Mouse (Mus musculus): Measurements from ENCODE around the gene Ube2ql1. TPM values are rescaled to one million over a fixed set of nuclear protein-coding genes. Genes with fewer than 3 reads are reported as not detected.

The Ube2ql1 gene
- total RNA-seq (2021) = 100 to 1,000 TPM; 189 to 204 TPM

DNA sequence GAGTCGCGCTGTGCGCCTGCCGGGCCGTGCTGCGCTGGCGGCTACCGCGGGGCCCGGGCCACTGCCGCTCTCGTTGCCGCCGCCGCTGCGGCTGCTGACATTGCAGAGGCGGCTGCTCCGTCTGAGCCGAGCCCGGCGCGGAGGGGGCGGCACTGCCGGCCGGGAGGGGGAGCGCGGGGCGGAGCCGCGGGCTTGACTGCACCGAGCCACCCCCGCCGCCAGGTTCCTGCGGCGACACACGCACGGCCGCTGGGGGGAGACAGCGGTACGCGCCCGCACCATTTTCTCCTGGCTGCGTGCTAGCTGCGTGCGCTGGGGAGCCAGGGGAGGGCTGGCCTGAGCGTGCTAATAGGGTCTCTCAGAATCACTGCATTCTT lies at the start of gene Ube2ql1:
Ube2ql1 (minus strand) TSS at position 131 of the 377 bp plus-strand sequence.
- peak; percentile 85 to 95 for DNase-seq (ENCODE audit: extremely low spot score in 1 of 2, low spot score in 1 of 2)

DNA sequence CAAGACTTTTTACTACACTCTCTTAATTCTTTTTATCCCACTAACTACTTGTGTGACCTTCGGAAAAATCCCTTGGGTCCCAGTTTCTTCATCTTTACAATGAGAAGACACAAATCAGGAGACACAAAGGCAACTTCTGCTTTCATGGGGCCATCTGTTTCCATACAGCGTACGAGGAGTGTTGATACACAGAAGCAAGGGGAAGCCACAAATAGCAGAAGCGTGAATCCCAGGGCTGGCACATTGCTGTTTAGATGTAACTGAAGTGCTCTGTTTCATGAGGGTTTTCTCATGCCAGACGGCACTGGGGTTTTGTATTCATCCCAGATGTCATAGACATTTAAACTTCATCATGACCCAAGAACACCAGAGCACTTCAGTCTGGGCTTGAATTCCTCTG lies 49.0 kb upstream of the Ube2ql1 start:
- no peak for DNase-seq (ENCODE audit: extremely low spot score in 1 of 2, low spot score in 1 of 2)

DNA sequence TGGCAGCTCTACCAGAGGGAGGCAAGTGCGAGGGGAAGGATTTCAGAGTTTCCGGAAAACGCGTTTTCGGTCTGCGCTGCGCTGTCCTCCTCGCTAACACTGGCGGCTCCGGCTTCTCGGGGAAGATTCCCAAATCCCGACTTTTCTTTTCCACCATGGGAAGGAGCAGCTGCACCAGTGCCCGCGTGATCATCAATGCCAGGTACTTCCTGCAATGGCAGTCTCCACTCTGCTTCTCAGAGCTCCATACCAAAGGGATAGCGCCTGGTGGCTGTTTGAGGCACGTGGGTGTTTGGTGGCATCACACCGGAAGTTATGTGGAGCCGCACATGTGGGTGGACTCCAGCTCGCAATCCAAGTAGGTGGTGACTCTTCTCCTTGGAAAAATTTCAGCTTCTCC lies 38.5 kb upstream of the Ube2ql1 start:
- peak; percentile 13 to 33 for DNase-seq (ENCODE audit: extremely low spot score in 1 of 2, low spot score in 1 of 2)

DNA sequence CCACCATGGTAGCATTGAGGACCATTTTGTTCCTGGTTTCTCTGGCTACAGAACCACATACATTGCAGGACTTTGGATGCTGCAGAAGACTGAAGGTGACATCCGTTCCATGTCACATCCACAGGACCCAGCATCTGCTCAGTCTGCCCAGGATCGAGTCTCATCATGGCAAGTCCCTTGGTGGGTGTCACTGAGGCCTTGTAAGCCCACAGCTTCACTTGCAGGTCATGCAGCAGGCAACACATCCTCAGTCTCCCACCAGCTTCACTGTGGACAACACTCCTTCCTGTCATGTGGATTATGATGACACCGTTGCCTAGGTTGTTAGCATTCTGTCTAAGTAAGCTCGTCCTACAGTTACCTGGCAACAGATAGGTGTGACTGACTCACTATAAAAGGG lies 32.7 kb upstream of the Ube2ql1 start:
- DNase-seq (ENCODE audit: extremely low spot score in 1 of 2, low spot score in 1 of 2) = no peak

DNA sequence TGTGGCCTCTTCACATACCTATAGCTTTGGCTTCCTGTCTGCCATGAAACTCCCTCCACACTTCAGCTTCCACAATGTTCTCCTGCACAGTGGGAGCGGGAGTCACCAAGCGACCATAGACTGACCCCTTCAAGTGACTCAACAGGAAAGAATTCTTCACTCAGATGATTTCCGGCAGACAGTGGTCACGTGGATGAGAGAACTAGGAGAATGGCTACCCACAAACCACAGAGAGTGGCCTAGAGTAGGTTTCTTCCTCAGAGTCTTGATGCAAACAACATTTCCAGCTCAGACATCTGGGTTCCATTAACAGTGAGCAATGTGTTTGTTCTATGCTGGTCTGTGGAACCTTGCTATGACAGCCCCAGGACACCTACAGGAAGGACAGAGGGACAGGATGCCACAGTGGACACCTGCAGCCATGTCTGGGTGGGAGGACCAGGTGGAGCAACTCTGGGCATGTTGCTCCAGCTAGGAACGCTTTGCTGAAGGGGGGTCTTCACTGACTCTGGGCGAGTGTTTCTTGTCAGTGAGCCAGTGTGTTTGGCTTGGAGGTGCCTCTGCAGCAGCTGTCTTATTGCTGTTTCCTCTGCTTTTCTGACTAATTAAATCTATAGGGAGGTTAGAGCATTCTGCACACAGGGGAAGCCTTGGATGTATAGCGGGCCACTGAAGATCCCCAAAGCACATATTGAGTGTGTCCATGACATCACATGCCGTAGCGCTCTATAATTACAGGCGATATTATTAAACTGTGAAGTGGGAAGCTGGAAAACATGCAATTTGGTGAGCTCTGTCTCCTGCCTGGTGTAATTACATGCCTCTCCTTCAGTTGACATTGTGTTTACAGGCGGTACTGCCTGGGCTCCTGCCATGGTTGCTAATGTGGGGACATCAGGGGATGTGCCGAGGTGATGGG lies 31.1 kb upstream of the Ube2ql1 start:
- DNase-seq (ENCODE audit: extremely low spot score in 1 of 2, low spot score in 1 of 2) = no peak

DNA sequence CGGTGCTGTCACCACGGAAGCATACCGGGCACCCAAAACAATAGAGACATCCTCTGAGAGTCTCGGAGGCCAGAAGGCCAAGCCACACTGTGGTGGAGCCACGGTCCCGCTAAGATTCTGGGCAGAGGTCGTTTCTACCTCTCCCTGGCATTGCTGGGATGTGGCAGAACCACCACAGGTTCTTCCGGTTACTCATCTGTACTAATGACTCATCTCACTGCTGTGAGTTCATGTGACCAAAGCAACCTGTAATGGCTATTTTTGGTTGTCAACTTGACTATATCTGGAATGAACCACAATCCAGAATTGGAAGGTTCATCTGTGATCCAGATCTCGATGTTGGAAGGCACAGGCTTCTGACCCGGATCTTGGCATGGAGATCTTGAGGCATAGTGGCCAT lies 28.5 kb upstream of the Ube2ql1 start:
- no peak for DNase-seq (ENCODE audit: extremely low spot score in 1 of 2, low spot score in 1 of 2)

DNA sequence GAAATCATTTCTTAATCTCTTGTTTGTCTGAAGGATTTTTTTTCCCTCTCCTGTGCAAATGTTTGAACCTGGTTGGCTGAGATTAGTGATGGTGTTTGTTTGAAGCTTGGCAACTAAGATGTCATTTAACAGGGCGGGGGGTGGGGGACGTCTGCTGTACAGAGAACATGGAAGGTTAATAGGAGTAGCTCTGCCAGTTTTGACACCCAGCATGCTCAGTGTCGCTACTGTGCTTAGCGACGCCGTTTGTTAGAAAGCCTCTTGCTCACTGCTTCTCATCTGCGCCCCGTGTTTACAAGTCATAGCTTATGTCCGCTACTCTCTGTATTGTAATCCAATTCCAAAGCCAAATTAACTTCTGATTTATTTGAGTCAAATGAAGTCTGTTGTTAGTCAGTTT lies 25.0 kb upstream of the Ube2ql1 start:
- DNase-seq (ENCODE audit: extremely low spot score in 1 of 2, low spot score in 1 of 2) = no peak

DNA sequence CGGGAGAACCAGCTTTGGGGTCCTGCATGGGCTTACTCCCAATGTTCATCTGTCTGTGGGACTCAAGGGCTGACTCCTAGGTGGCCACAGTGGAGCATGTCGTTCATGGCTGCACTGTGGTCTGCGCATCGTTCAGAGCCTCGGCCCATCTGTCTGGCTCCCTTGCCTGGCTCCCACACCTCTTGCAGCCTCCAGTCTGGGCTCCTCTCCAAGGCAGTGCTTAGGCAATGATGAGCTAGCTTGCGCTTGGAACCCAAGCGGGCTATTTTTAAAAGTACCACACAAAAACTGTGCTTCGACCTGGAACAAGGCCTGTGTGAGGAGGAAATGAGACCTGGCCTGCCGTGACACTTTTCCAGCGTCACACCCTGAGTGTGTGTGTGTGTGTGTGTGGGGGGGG lies 21.7 kb upstream of the Ube2ql1 start:
- peak; percentile 55 to 69 for DNase-seq (ENCODE audit: extremely low spot score in 1 of 2, low spot score in 1 of 2)

DNA sequence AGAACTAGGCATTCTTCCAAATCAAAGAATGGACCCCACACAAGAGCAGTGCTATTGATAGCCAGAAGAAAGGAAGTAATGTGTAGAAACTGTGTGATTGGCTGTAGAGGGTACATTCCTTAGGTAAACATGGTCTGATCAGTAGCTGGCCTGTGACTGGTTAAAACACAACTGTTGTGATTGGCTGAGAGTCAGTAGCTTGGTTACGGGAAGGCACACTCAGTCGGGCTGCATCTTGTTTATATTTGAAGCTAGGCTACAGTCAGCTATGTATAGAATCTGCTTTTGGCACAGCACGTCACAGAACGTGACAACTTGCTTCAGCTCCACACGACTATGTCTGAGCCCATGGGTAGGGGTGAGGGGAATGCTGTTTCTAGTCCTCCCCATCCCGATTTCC lies 19.3 kb upstream of the Ube2ql1 start:
- DNase-seq (ENCODE audit: extremely low spot score in 1 of 2, low spot score in 1 of 2) = no peak

DNA sequence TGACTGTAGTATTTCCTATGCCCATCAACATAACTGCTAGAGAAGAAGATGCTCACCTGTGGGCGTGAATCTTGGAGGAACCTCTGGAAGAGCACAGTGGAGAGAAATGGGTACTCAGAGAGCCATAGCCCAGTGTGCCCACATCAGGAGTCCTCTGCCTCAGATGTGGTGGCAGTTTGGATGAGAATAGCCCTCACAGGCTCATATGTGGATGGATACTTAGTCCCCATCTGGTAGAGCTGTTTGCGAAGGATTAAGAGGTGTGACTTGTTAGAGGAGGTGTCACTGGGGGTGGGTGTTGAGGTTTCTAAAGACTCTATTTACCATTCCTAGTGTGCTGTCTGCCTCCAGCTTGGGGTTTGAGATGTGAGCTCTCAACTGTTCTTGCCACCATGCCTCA lies 13.2 kb upstream of the Ube2ql1 start:
- no peak for DNase-seq (ENCODE audit: extremely low spot score in 1 of 2, low spot score in 1 of 2)

DNA sequence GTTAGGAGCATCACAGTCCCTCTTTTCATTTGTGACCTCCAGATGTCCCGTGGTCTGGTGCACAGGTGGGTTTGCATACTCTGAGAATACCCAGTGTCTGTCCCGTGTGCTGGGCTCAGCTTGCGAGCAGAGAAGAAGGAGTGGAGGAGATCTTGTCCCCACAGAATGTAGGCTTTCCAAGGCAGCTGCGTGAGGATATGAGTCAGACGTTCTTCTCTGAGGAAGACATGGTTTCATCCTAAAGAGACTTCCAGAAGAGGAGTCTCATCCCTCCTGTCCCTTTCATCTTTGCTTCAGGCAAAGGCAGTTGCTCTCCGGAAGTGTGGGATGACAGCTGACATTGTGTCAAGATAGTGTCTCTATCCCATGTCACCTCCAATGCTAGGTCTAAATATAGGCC lies 11.8 kb upstream of the Ube2ql1 start:
- no peak for DNase-seq (ENCODE audit: extremely low spot score in 1 of 2, low spot score in 1 of 2)

DNA sequence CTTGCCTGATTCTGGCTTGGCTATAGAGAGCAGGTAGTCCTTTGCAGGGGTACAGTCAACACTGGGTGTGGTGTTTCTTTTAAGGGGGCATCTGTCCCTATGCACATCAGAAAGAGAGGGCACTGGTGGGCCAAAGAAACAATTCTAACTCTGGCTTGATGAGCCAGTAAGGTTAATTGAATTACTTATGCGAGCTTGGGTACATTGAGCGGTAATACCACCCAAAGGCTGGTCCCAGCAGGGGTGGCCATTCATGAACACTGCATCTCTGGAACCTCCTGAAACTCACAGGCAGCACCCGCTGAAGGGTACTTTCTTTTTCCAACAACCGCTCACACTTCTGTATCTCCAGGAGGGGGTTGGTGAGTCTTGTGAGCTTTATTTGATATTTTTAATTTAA lies 9.1 kb upstream of the Ube2ql1 start:
- no peak for DNase-seq (ENCODE audit: extremely low spot score in 1 of 2, low spot score in 1 of 2)

DNA sequence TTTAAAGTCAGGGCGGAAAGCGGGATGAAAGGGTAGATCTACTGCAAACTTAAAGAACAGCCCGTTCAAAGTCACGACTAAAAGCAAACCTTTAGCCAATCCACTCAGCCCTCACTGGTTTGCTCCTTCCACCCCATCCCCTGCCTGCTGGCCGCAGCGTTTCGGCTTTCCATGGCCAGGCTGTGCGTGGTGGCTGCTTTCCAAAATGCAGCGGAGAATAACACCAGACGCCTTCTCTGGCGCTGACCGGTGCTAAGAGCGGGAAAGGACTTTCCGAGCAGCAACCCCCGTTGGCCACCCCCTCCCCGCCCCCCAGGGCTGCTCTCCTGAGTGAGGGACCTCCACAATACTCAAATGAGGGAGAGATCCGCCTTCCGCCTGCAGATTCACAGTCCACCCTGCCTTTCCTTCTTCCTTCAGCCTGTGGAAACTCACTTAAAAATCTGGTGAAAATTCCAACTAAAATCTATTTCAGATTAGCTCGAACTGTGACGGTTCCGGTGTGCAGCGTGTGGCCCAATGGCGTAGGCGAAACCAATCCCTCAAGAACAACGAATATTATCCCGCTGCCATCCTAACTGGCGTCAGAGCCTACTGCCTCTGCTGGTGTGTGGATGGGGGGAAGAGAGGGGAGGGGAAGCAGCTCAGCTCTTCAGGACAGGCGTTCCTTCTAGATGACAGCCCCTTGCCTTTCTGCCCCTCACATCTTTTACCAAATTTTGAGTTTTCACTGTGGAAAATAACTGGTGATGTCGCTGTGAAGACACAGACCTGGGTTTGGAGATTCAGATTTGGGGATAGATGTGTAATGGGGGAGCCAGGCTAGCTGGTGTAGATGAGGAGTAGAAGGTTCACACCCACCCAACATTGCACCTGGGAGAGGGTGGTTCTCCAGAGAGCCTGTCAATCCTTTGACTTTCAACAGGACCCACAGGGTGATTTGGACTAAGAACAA lies 919 bp upstream of the Ube2ql1 start:
- DNase-seq (ENCODE audit: extremely low spot score in 1 of 2, low spot score in 1 of 2) = peak; percentile 42 to 56

DNA sequence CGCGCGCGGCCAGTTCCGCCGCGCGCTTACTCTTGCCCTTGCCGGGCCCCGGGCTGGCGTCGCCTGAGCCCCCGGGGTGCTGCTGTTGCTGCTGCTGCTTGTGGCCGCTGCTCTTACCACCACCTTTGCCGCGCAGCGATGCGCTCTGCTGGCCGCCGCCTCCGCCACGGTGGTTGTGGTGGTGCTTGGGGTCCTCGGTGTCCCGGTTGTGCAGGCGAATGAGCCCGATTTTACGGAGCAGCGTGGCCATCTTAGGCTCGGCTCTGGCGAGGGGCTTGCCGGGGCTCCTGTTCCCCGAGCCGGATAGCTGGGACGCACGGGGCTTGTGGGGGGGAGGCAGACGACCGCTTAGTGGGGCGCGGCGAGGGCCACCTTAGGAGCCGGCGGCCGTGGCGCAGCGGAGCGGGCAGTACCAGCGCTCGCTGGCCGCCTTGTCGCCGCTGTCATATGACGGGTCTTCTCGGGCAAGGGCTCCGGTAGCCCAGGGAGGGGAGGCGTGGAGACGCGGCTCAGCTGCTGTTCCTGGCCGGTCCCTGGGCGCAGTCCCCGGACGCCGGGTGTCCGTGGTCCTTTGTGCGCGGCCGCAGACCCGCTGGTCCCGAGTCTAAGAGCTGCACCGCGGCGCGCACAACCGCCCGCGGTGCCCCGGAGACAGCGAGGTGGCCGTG lies 464 bp downstream of the Ube2ql1 start:
- DNase-seq (ENCODE audit: extremely low spot score in 1 of 2, low spot score in 1 of 2) = peak; percentile 41 to 65

DNA sequence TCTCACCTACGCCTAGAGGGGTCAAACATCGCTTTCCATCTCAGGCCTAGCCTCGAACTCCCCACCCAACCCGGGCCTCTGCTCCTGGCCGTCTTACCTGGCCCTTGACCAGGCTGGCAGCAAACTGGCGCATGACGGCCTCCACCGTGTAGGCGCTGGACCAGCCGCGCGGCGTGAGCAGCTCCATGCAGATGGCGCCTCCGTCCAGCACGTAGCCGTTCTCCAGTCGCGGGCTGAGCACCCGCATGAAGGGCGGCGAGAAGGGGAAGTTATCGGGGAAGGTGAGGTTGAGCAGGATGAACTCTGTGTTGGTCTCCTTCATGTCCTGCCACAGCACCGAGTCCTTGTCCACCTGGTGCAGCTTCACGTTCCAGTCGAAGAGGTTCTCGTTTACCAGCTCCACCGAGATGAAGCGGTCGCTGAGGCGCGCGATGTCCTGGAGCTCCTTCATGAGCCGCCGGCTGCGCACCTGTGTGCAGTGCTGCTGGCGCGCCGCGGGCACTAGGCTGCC lies 1.2 kb downstream of the Ube2ql1 start:
- DNase-seq (ENCODE audit: extremely low spot score in 1 of 2, low spot score in 1 of 2) = no peak

DNA sequence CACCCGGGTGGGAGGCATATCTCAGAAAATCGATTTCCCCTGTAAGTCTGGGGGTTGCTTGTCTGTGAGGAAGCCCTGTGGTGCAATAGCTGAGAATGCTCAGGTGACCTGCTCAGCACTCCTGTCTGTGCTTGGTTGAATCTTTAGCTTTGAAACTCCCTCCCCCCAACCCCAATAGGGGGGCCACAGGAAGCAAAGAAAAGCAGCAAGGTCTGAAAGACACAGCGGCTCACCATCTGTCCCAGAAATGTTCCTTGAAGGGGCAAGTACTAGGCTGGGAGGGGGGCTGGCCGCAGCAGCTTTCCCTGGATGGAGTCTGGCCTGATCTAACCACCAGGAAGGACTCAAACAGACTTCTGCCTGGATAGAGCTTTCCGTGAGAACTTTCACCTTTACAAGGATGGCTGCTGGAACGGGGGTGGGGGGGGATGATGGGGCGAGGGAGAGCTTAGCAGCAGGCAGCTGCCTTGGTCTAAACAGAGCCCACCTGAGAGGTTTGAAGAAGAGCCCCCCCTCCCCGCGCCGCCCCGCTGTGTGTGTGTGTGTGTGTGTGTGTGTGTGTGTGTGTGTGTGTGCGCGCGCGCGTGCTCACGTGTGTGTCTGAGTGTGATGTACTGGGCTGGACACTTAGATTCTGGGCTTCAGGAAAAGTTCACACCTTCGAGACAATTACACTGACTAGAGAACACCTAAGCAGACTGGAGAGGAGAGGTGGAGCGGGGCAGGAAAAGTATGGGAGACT lies 2.1 kb downstream of the Ube2ql1 start:
- no peak for DNase-seq (ENCODE audit: extremely low spot score in 1 of 2, low spot score in 1 of 2)

DNA sequence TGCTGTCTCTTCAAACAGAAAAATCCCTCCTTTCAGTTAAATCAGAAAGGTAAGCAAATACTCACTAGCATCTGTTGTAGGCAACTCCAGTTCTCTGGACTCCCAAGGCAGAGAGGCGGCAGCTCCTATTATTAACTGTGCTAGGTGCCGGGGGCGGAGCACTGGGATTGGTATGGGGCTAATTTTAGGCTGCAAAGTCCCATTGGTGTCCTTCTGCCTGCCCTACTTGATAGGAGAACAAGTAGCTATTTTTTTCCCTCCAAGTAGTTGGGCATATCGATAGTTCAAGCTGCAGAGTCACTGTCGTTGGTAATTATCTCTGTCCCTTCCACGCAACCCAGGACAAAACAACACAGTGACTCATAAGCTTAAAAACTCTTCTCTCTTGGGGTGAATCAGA lies 7.1 kb downstream of the Ube2ql1 start:
- no peak for DNase-seq (ENCODE audit: extremely low spot score in 1 of 2, low spot score in 1 of 2)

DNA sequence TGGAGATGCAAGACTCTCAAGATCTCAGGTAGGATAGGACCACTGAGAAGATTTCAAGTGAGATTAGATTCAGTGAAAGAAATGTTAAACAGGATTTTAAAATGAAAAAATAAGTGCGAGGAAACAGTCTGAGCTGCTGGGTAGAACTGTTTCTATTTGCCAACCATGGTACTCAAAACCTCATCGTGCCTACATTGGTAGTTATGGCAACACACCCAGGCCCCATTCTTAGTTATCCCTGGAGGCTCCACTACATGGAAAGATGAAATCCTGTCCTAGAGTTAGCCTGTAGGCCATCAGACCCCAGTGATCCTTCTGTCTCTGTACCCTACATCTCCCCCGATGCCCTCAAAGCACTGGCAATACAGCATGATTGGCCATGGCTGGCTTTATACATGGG lies 14.3 kb downstream of the Ube2ql1 start:
- DNase-seq (ENCODE audit: extremely low spot score in 1 of 2, low spot score in 1 of 2) = no peak

DNA sequence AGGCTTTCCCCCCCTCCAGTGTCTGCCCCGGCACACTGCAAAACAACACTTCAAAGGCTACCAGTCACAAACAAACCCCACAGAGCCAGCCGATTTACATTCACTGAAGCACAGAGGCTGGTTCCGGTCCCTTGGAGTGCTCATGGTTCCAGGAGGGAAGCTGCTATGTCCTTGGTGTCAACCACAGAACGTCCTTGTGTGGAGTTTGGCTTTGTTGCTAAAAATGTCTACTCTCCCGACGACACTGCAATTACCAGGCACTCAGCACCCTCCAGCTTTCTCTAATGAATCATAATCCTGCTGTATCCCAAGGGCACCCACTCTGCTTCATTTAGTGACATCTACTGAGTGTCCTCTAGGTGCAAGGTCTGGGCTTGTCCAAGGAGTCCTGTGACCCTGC lies 18.5 kb downstream of the Ube2ql1 start:
- no peak for DNase-seq (ENCODE audit: extremely low spot score in 1 of 2, low spot score in 1 of 2)

Measured in layer of hippocampus, postnatal 25 days (tissue).